Mouse (Mus musculus): Measurements from ENCODE around the gene Igf2bp1.

DNA sequence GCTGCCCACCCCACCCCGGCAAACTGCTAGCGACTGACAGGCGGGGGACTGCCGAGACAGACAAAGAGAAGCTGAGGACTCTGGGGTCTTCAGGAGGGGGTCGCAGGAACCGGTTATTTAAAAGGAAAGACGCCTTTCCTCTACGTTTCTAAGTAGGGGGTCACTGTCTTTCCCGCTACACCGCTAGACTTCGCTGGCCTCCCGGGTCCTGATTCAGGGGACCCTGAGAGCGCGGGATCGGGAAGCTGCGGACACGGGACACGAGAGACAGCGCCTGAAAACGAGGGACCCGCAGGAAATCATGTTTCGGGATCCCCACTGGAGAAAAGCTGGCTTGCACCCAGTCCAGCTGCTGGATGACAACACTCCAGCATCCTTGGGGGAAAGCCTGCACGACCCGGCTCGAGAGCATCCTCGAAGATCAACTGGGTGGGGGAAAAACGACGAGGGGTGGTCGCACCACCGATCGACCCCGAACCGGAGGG is 669 bp upstream of the Igf2bp1 start:
- TF ChIP-seq CTCF (IDR thresholded peaks at IDR 0.05; ENCODE audit: low read depth, low read length) (no peak), POLR2A (IDR thresholded peaks at IDR 0.05; ENCODE audit: borderline replicate concordance, low read depth, low read length) (no peak)
